Mouse (Mus musculus) neural tube, embryonic 15.5 days (tissue): Measurements from ENCODE around the gene Sf3b4. TPM values are rescaled to one million over a fixed set of nuclear protein-coding genes. Genes with fewer than 3 reads are reported as not detected.
A peak's percentile ranks its signal among the peaks of the same experiment; 100 is the strongest.

Experiments
- ATAC-seq: fragments of 200-750 bp; cut with Nextera tagmentation; 2 replicates; pipeline ENCODE4 v1.8.0; 2017; ENCODE audit warnings: mild to moderate bottlenecking, moderate TSS enrichment, moderate library complexity; ENCODE audit not compliant: low FRiP score
- H3K27ac ChIP-seq: fragments of 300-500 bp; sonication (generic); replicated peaks from 2 replicates; pipeline ENCODE4 v1.5.1; 2015; ENCODE audit warnings: mild to moderate bottlenecking, inconsistent platforms
- H3K27me3 ChIP-seq: fragments of 300-500 bp; sonication (generic); replicated peaks from 2 replicates; pipeline ENCODE4 v1.6.1; 2015; ENCODE audit warnings: inconsistent platforms
- H3K36me3 ChIP-seq: fragments of 300-500 bp; sonication (generic); 2 replicates; pipeline ENCODE4 v1.6.1; 2015; ENCODE audit warnings: inconsistent platforms
- H3K4me1 ChIP-seq: fragments of 300-500 bp; sonication (generic); 2 replicates; pipeline ENCODE4 v1.6.1; 2015; ENCODE audit warnings: inconsistent platforms
- H3K4me2 ChIP-seq: fragments of 300-500 bp; sonication (generic); 2 replicates; pipeline ENCODE4 v1.6.1; 2015; ENCODE audit warnings: inconsistent platforms, mild to moderate bottlenecking, moderate library complexity
- H3K4me3 ChIP-seq: fragments of 300-500 bp; sonication (generic); replicated peaks from 2 replicates; pipeline ENCODE4 v1.5.1; 2015; ENCODE audit warnings: mild to moderate bottlenecking, inconsistent platforms
- H3K9ac ChIP-seq: fragments of 300-500 bp; sonication (generic); replicated peaks from 2 replicates; pipeline ENCODE4 v1.6.1; 2015; ENCODE audit warnings: mild to moderate bottlenecking, inconsistent platforms
- H3K9me3 ChIP-seq: fragments of 300-500 bp; sonication (generic); replicated peaks from 2 replicates; pipeline ENCODE4 v1.6.1; 2016; ENCODE audit warnings: inconsistent platforms
- WGBS: fragments of 180-500 bp; shearing (Covaris S2); methylation state at CpG from one replicate; pipeline ENCODE4 v1.1.7; 2015; ENCODE audit warnings: mixed read lengths; 5-methylcytosine and 5-hydroxymethylcytosine counted together
- microRNA-seq: library from miRNA; unstranded; fragments of <30 nt; microRNA quantifications from one replicate; pipeline ENCODE4, GENCODE M21; 2017
- polyA plus RNA-seq: library from polyadenylated mRNA; unstranded; fragments of >200 nt; fragmentation: Nextera tagmentation; extraction: Ambion mirVana; gene quantifications from 2 replicates; pipeline ENCODE4 v1.2.1, GENCODE M21; 2015

The Sf3b4 gene
- polyA plus RNA-seq, 1 experiment from 2014 or later: 127 TPM

DNA sequence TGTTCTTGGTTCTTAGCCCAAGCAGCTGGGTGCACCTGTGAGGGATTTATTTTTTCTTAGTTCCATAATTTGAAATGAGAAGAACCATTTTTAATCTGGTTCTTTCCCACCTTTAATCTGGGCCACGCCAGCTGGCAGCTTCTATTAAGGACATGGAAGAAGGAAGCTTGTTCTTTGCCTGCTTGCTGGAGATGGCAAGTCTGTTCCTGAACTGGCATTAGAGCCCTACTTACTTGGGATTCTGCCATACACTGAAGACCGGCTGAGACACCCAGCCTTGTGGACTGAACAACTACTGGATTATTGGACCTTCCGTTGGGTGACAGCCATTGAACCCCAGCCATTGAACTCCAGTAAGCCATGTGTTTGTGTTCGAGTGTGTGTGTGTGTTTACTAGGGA, 50.6 kb downstream of the Sf3b4 start:
- 0 out of 2 replicates have a peak overlapping the region, but pooled peaks have one; percentile 67 for H3K4me3 ChIP-seq
- no peak for ATAC-seq
- 89% methylated on average over 4 of the region's 4 CpGs for WGBS
- no peak overlapping the region for H3K27ac ChIP-seq
- H3K9me3 ChIP-seq: no peaks in the 10 kb centered on the region
- H3K36me3 ChIP-seq: no peaks in the 10 kb centered on the region
- peak overlapping the region; percentile 91 for H3K4me2 ChIP-seq
- no peak overlapping the region for H3K9ac ChIP-seq
- peaks cover 36% of the 10 kb centered on the region for H3K4me1 ChIP-seq
- H3K27me3 ChIP-seq: no peaks in the 10 kb centered on the region

GRCm38 (mm10) chr3:96225421-96225820, 53.3 kb downstream of the Sf3b4 start:
- no peak overlapping the region for H3K4me3 ChIP-seq
- no peak overlapping the region for H3K9ac ChIP-seq
- no peaks in the 10 kb centered on the region for H3K27me3 ChIP-seq
- no peak overlapping the region for H3K27ac ChIP-seq
- no peak for ATAC-seq
- H3K9me3 ChIP-seq: no peaks in the 10 kb centered on the region
- WGBS: 15% methylated on average over 2 of the region's 2 CpGs
- no peaks in the 10 kb centered on the region for H3K36me3 ChIP-seq
- H3K4me2 ChIP-seq: no peak overlapping the region
- peaks cover 29% of the 10 kb centered on the region for H3K4me1 ChIP-seq

Small RNAs within 50 kb of the gene (microRNA-seq; reads per million reads assigned to microRNA genes)
- gene Gm44492: not detected

Other genes with a start within 250 kb of the Sf3b4 start
- gene Anp32e, start 243.1 kb upstream of the Sf3b4 start, polyA plus RNA-seq: 99.6 and 157 TPM in 2 replicates
- 46.7 and 48.6 TPM in 2 replicates for gene Plekho1, start 176.3 kb upstream of the Sf3b4 start, polyA plus RNA-seq
- 53.8 and 67.8 TPM in 2 replicates for gene Vps45, start 113.9 kb upstream of the Sf3b4 start, polyA plus RNA-seq
- gene Otud7b, start 67.8 kb upstream of the Sf3b4 start, polyA plus RNA-seq: 10.5 TPM in 2 replicates
- 12.6 and 13.3 TPM in 2 replicates for gene Mtmr11, start 10.3 kb upstream of the Sf3b4 start, polyA plus RNA-seq
- 110 and 136 TPM in 2 replicates for gene Sv2a, start 8.8 kb downstream of the Sf3b4 start, polyA plus RNA-seq
- 53.9 and 58.6 TPM in 2 replicates for gene Bola1, start 47.4 kb downstream of the Sf3b4 start, polyA plus RNA-seq
- 0.47 TPM in 1 of 2 replicates, not detected in the other for gene Hist2h2ab, start 47.5 kb downstream of the Sf3b4 start, polyA plus RNA-seq
- 0.72 and 3.5 TPM in 2 replicates for gene Hist2h2ac, start 48.5 kb downstream of the Sf3b4 start, polyA plus RNA-seq
- 4.0 and 4.6 TPM in 2 replicates for gene Hist2h2be, start 48.8 kb downstream of the Sf3b4 start, polyA plus RNA-seq
- gene Hist2h3c2, start 66.8 kb downstream of the Sf3b4 start, polyA plus RNA-seq: 1.3 and 2.5 TPM in 2 replicates
- gene Hist2h2aa2, start 67.9 kb downstream of the Sf3b4 start, polyA plus RNA-seq: 32.3 and 35.5 TPM in 2 replicates
- gene Hist2h2aa1, start 73.2 kb downstream of the Sf3b4 start, polyA plus RNA-seq: 9.8 and 14.3 TPM in 2 replicates
- gene Hist2h3c1, start 74.4 kb downstream of the Sf3b4 start, polyA plus RNA-seq: 0.14 and 0.65 TPM in 2 replicates
- 4.9 and 5.1 TPM in 2 replicates for gene Hist2h4, start 91.0 kb downstream of the Sf3b4 start, polyA plus RNA-seq
- 9.4 and 16.0 TPM in 2 replicates for gene Hist2h3b, start 96.3 kb downstream of the Sf3b4 start, polyA plus RNA-seq
- 0.61 and 3.0 TPM in 2 replicates for gene Hist2h2bb, start 97.4 kb downstream of the Sf3b4 start, polyA plus RNA-seq
- 1.8 and 3.5 TPM in 2 replicates for gene Fcgr1, start 121.6 kb downstream of the Sf3b4 start, polyA plus RNA-seq